Mouse (Mus musculus): Measurements from ENCODE around the gene Slc9c1.

- TF ChIP-seq CTCF (IDR thresholded peaks at IDR 0.05; ENCODE audit: extremely low read depth, insufficient read depth, low read length): no peak
- TF ChIP-seq POLR2A (IDR thresholded peaks at IDR 0.05; ENCODE audit: extremely low read depth, insufficient read depth, low read length): no peak
Observed at GRCm38 (mm10) chr16:45593656-45594055, 58.5 kb downstream of the Slc9c1 start.

Data from cortical plate, adult 2 months (tissue).